Mouse (Mus musculus) MN1 (cell line): ENCODE measurements around the gene Rnf145.
A peak's percentile ranks its signal among the peaks of the same experiment; 100 is the strongest.

Experiments
- DNase-seq: peaks from one replicate; pipeline ENCODE4 v3.0.0-alpha.2; 2016; ENCODE audit warnings: low spot score

The Rnf145 gene

DNA sequence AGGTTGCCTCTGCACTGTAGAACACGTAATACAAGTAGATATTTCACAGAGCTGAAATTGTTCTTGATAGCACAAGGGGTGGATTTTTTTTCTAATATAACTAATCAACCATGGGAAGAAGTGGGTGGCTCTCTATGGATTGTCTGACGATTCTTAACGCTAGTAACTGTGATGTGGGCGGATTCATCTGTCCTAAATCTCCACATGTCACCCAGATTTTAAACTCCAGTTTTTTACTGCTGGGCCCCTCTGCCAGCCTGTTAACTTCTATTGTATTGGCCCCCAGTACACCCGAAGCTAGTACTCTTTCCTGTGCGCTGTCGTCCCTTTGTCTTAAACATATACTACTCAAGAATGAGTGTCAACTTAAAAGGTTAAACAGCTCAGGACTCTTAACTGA is 8.4 kb upstream of the Rnf145 start:
- no peak for DNase-seq

DNA sequence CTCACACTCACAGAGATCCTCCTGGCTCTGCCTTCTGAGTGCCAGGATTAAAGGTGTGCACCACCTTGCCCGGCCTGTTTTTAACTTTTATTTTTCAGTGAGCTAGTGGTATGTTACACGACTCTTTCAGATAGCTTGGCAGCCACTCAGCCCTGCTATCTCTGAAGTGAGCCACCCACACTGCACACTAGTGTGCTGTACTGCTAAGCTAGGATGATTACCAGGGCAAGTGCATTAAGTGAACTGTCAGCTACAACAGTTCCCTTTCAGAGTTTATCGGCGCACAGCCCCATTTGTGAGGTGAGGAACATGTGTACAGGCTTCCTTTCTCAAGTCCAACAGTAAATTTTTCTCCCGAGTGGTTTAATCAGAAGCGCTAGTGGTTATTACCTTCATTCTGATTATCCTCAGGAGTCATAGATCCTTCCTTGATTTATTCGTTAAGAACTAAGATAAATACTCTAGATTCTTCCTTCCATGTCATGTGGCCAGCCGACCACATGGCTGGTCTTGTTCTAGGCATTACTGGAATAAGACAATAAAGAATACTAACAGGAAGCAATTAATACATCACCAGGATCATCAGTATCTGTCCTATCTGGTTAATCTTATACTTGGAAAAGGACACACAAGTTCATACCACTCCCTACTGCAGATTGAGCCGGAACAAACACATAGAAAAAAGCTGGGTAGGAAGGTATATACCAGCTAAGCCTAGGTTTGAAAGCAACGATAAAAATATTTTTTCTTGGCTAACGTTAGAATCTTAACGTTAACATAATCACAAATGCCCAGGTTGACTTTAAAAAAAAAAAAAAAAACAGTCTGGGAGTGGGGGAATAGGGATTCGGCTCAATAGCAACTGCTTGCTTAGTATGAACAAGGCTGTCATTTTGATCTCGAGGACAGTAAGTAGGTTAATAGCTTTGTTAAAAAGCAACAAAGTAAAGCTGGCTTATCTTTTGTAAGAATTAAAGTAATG is 6.4 kb upstream of the Rnf145 start:
- no peak for DNase-seq

GRCm38 (mm10) chr11:44513026-44513422 is 5.7 kb upstream of the Rnf145 start:
- DNase-seq, result no peak

- no peak for DNase-seq
These were observed 4.1 kb upstream of the Rnf145 start for GRCm38 (mm10) chr11:44514666-44515065.

GRCm38 (mm10) chr11:44516362-44516761 is 2.4 kb upstream of the Rnf145 start:
- DNase-seq, result no peak

DNA sequence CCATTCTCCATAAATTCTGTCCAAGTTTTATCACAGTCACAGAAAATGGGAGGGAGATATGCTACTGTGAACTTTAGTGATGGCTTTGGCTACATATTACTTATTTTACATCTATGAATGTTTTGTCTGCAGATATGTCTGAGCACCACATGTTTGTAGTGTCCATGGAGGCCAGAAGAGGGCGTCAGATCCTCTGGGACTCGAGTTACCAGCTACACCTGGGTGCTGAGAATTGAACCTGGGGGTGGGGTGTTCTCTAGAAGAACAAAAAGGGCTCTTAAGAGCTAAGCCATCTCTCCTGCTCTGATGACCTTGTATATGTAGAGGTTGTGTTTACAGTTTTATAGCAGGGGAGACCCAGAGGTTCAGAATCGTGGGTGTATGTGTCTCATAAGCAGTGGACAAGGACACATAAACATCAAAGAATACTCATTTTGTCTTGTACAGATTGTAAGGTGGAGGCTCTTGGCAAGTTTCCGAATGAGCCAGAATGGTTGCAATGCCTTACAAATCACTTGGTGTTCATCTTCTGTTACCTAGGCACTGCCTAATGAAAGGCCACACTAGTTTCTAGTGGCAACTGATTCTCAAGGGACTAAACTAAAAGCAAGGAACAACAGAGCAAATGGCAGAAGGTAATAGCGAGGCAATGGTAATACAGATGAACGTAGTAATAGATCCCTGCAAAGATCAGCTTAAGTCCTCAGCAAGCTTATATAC is 1.0 kb upstream of the Rnf145 start:
- peak; percentile 62 for DNase-seq

GRCm38 (mm10) chr11:44519096-44519949 is 559 bp downstream of the Rnf145 start:
- DNase-seq, result peak; percentile 46

DNA sequence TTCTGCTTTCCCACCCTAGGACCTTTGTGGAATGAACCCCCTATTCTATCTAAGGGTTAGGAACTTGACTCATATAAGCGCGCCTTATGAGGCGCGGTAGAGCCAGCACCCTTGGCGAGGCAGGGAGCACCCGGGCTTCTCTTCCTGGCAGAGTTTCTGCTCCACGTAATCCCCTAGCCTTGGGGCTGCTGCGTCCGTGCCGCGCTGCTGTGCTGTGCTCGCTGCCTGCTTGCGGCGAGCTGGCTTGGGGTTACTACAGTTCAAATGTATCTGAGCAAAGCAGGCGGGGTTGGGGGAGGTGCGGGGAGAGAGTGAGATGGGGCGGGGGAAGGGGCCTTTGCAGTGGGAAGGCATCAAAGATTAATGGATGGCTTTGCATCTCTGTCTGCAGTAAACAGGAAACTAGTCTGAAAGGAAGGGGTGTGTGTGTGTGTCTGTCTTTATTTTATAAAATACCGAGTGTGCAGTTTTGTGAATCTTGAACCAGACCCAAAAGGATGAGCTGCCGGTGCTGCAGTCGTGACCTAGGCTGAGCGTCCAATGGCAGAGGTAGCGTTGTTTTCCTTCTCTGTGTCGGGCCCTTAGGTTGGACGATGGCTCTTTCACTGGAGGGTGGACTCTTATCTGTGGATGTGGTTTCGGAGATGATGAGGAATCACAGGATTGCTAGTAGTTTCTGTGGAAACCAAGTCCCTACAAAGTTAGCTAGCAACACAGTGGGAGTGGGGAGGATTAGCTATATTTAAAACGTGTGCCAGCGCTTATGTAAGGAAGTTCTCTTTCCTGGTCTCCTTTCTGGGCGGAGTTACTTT is 1.4 kb downstream of the Rnf145 start:
- peak; percentile 88 for DNase-seq

GRCm38 (mm10) chr11:44522594-44522993 is 3.8 kb downstream of the Rnf145 start:
- no peak for DNase-seq

- no peak for DNase-seq
These were observed 7.0 kb downstream of the Rnf145 start for GRCm38 (mm10) chr11:44525765-44526164.

DNA sequence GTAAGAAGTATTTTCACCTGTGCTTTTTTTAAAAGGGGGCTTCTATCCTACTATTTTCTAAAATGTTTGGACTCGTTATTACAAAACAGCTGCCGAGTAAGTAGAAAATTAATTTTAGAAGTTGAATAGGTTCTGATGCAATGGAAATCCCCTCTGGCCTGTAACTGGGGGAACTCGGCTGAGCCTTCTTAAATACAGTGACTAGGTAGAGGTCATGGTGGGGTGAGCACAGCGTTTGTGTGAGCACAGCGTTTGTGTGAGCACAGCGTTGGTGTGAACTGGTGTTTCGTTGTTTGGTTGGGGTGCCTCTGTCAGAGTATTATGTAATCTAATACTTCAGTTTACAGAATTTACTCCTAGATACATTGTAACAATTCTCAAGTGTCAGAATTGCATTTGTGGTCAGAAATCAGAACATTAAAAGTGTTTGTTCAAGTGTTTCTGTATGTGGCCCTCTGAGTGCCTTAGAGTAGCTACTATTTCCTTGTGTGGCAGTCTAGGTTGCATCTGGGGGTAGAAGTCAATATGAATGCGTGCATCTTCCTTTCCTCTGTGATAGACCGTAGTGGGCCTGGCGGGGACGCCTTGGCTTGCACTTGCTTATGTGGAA is 8.0 kb downstream of the Rnf145 start:
- no peak for DNase-seq

- no peak for DNase-seq
These were observed 9.9 kb downstream of the Rnf145 start for GRCm38 (mm10) chr11:44528560-44529199.

DNA sequence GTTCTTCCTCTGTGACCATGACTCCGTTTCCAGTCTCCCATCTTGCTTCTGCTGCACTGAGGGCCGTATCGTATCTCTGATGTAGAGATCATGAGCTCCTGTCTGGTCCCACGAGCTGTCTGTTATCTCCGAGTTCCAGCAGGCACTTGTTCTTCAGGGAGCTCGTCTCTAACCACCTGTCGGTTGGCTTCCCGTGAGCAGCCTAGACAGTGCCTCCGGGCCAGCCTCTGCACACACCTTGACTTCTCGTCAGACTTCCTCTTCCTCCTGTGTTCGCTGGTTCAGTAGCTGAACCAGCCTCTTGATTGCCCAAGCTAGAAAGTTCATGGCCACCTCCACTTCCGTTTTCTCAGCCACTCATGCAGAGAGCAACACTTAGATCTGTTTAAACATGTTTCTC is 10.4 kb downstream of the Rnf145 start:
- DNase-seq, result no peak

- DNase-seq, result no peak
These were observed 11.0 kb downstream of the Rnf145 start for GRCm38 (mm10) chr11:44529716-44530115.

- DNase-seq, result no peak
These were observed 11.6 kb downstream of the Rnf145 start for GRCm38 (mm10) chr11:44530382-44530781.

DNA sequence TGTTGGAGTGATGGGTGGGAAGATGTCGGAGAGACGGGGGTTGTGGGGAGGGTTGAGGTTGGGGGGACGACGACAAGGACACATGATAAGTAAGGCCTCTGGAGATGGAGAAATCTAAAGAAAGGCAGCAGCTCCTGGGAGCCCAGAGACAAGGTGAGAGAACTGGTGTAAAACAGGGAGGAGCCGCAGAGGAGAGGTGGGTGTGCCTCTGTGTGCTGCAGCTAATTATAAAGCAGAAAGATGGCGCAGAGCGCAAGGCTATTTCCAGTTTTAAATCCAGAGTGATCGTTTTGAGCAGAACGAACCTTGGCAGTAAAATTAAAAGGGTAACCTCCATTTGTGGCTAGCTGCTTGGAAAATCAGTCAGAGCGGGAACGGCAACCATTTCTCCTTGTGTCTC is 12.1 kb downstream of the Rnf145 start:
- DNase-seq, result no peak

GRCm38 (mm10) chr11:44531617-44532016 is 12.9 kb downstream of the Rnf145 start:
- DNase-seq, result no peak

- no peak for DNase-seq
These were observed 14.3 kb downstream of the Rnf145 start for GRCm38 (mm10) chr11:44532846-44533781.
